Mouse (Mus musculus): Measurements from ENCODE around the gene Atp11a. TPM values are rescaled to one million over a fixed set of nuclear protein-coding genes. Genes with fewer than 3 reads are reported as not detected.

Atp11a gene
- polyA plus RNA-seq, 1 experiment from 2014 or later = 17.3 TPM

- Histone ChIP-seq H3K27me3 (no peaks in the 10 kb centered on the region), H3K4me3 (no peak overlapping the region), H3K4me2 (no peak overlapping the region), H3K27ac (no peak overlapping the region), H3K4me1 (no peaks in the 10 kb centered on the region), H3K36me3 (peaks cover 86% of the 10 kb centered on the region), H3K9me3 (no peaks in the 10 kb centered on the region), H3K9ac (no peak overlapping the region)
- no peak for ATAC-seq (ENCODE audit: insufficient number of reproducible peaks, insufficient read depth, low FRiP score, low TSS enrichment, low read depth)
- WGBS = 80% methylated on average over 7 of the region's 7 CpGs
Measured at GRCm38 (mm10) chr8:12822892-12823291, 66.1 kb downstream of the Atp11a start.

- Histone ChIP-seq H3K9ac (no peak overlapping the region), H3K4me2 (no peak overlapping the region), H3K27ac (no peak overlapping the region), H3K36me3 (peaks cover 96% of the 10 kb centered on the region), H3K27me3 (no peaks in the 10 kb centered on the region), H3K9me3 (no peaks in the 10 kb centered on the region), H3K4me3 (no peak overlapping the region), H3K4me1 (no peaks in the 10 kb centered on the region)
- ATAC-seq (ENCODE audit: insufficient number of reproducible peaks, insufficient read depth, low FRiP score, low TSS enrichment, low read depth) = no peak
- WGBS = 70% methylated on average over 10 of the region's 10 CpGs
Measured at GRCm38 (mm10) chr8:12824562-12824961, 67.7 kb downstream of the Atp11a start.

- H3K27me3 ChIP-seq = no peaks in the 10 kb centered on the region
- no peak for ATAC-seq (ENCODE audit: insufficient number of reproducible peaks, insufficient read depth, low FRiP score, low TSS enrichment, low read depth)
- H3K9me3 ChIP-seq = no peaks in the 10 kb centered on the region
- no peak overlapping the region for H3K27ac ChIP-seq
- no peak overlapping the region for H3K4me3 ChIP-seq
- no peaks in the 10 kb centered on the region for H3K4me1 ChIP-seq
- H3K9ac ChIP-seq = 0 out of 2 replicates have a peak overlapping the region, but pooled peaks have one; percentile 27
- H3K36me3 ChIP-seq = peaks cover 95% of the 10 kb centered on the region
- 51% methylated on average over 6 of the region's 6 CpGs for WGBS
- no peak overlapping the region for H3K4me2 ChIP-seq
Measured at GRCm38 (mm10) chr8:12825236-12825635, 68.4 kb downstream of the Atp11a start.

- no peak for ATAC-seq (ENCODE audit: insufficient number of reproducible peaks, insufficient read depth, low FRiP score, low TSS enrichment, low read depth)
- no peak overlapping the region for H3K4me2 ChIP-seq
- no peaks in the 10 kb centered on the region for H3K9me3 ChIP-seq
- no peaks in the 10 kb centered on the region for H3K4me1 ChIP-seq
- WGBS = 75% methylated on average over 8 of the region's 8 CpGs
- no peak overlapping the region for H3K4me3 ChIP-seq
- H3K36me3 ChIP-seq = peaks cover 97% of the 10 kb centered on the region
- no peak overlapping the region for H3K9ac ChIP-seq
- no peaks in the 10 kb centered on the region for H3K27me3 ChIP-seq
- no peak overlapping the region for H3K27ac ChIP-seq
Measured at GRCm38 (mm10) chr8:12825686-12826237, 68.9 kb downstream of the Atp11a start.

- no peak overlapping the region for H3K27ac ChIP-seq
- no peak for ATAC-seq (ENCODE audit: insufficient number of reproducible peaks, insufficient read depth, low FRiP score, low TSS enrichment, low read depth)
- no peaks in the 10 kb centered on the region for H3K4me1 ChIP-seq
- no peak overlapping the region for H3K4me2 ChIP-seq
- H3K9ac ChIP-seq = no peak overlapping the region
- 87% methylated on average over 9 of the region's 9 CpGs for WGBS
- H3K9me3 ChIP-seq = no peaks in the 10 kb centered on the region
- peaks cover 98% of the 10 kb centered on the region for H3K36me3 ChIP-seq
- H3K27me3 ChIP-seq = no peaks in the 10 kb centered on the region
- no peak overlapping the region for H3K4me3 ChIP-seq
Measured at GRCm38 (mm10) chr8:12827124-12827523, 70.3 kb downstream of the Atp11a start.

- Histone ChIP-seq H3K9ac (no peak overlapping the region), H3K4me1 (no peaks in the 10 kb centered on the region), H3K9me3 (no peaks in the 10 kb centered on the region), H3K27me3 (no peaks in the 10 kb centered on the region), H3K27ac (no peak overlapping the region), H3K4me3 (no peak overlapping the region), H3K36me3 (peaks cover 98% of the 10 kb centered on the region), H3K4me2 (no peak overlapping the region)
- no peak for ATAC-seq (ENCODE audit: insufficient number of reproducible peaks, insufficient read depth, low FRiP score, low TSS enrichment, low read depth)
- WGBS = 90% methylated on average over 6 of the region's 6 CpGs
Measured at GRCm38 (mm10) chr8:12828298-12828697, 71.5 kb downstream of the Atp11a start.

GRCm38 (mm10) chr8:12829381-12829780, 72.6 kb downstream of the Atp11a start:
- no peaks in the 10 kb centered on the region for H3K27me3 ChIP-seq
- no peak overlapping the region for H3K4me2 ChIP-seq
- no peak for ATAC-seq (ENCODE audit: insufficient number of reproducible peaks, insufficient read depth, low FRiP score, low TSS enrichment, low read depth)
- no peak overlapping the region for H3K27ac ChIP-seq
- no peak overlapping the region for H3K9ac ChIP-seq
- H3K36me3 ChIP-seq = peaks cover 98% of the 10 kb centered on the region
- H3K9me3 ChIP-seq = no peaks in the 10 kb centered on the region
- H3K4me3 ChIP-seq = no peak overlapping the region
- no peaks in the 10 kb centered on the region for H3K4me1 ChIP-seq
- 78% methylated on average over 1 of the region's 1 CpGs for WGBS

- no peaks in the 10 kb centered on the region for H3K9me3 ChIP-seq
- H3K4me2 ChIP-seq = no peak overlapping the region
Measured at GRCm38 (mm10) chr8:12831659-12832589, 75.1 kb downstream of the Atp11a start.

GRCm38 (mm10) chr8:12833616-12834015, 76.8 kb downstream of the Atp11a start:
- H3K36me3 ChIP-seq = peaks cover 98% of the 10 kb centered on the region
- no peak overlapping the region for H3K27ac ChIP-seq
- no peak overlapping the region for H3K9ac ChIP-seq
- no peak overlapping the region for H3K4me3 ChIP-seq
- H3K9me3 ChIP-seq = no peaks in the 10 kb centered on the region
- 98% methylated on average over 5 of the region's 5 CpGs for WGBS
- H3K4me2 ChIP-seq = no peak overlapping the region
- ATAC-seq (ENCODE audit: insufficient number of reproducible peaks, insufficient read depth, low FRiP score, low TSS enrichment, low read depth) = no peak
- H3K27me3 ChIP-seq = no peaks in the 10 kb centered on the region
- H3K4me1 ChIP-seq = no peaks in the 10 kb centered on the region

More at GRCm38 (mm10) chr8:12831659-12832589, 75.1 kb downstream of the Atp11a start:
- 84% methylated on average over 7 of the region's 7 CpGs for WGBS
- Histone ChIP-seq H3K36me3 (peaks cover 98% of the 10 kb centered on the region), H3K27ac (no peak overlapping the region), H3K9ac (no peak overlapping the region), H3K4me3 (no peak overlapping the region), H3K4me1 (no peaks in the 10 kb centered on the region), H3K27me3 (no peaks in the 10 kb centered on the region)
- ATAC-seq (ENCODE audit: insufficient number of reproducible peaks, insufficient read depth, low FRiP score, low TSS enrichment, low read depth) = no peak

GRCm38 (mm10) chr8:12840834-12841233, 84.0 kb downstream of the Atp11a start:
- H3K4me3 ChIP-seq = no peak overlapping the region
- H3K4me1 ChIP-seq = no peaks in the 10 kb centered on the region
- peaks cover 94% of the 10 kb centered on the region for H3K36me3 ChIP-seq
- no peaks in the 10 kb centered on the region for H3K9me3 ChIP-seq
- ATAC-seq (ENCODE audit: insufficient number of reproducible peaks, insufficient read depth, low FRiP score, low TSS enrichment, low read depth) = no peak
- no peak overlapping the region for H3K9ac ChIP-seq
- H3K27ac ChIP-seq = no peak overlapping the region
- no peak overlapping the region for H3K4me2 ChIP-seq
- WGBS = 82% methylated on average over 7 of the region's 7 CpGs
- no peaks in the 10 kb centered on the region for H3K27me3 ChIP-seq

GRCm38 (mm10) chr8:12842342-12842995, 85.7 kb downstream of the Atp11a start:
- H3K4me1 ChIP-seq = no peaks in the 10 kb centered on the region
- peaks cover 93% of the 10 kb centered on the region for H3K36me3 ChIP-seq
- no peaks in the 10 kb centered on the region for H3K27me3 ChIP-seq
- H3K27ac ChIP-seq = no peak overlapping the region
- no peaks in the 10 kb centered on the region for H3K9me3 ChIP-seq
- H3K9ac ChIP-seq = no peak overlapping the region
- 92% methylated on average over 11 of the region's 11 CpGs for WGBS
- H3K4me2 ChIP-seq = no peak overlapping the region
- no peak for ATAC-seq (ENCODE audit: insufficient number of reproducible peaks, insufficient read depth, low FRiP score, low TSS enrichment, low read depth)
- H3K4me3 ChIP-seq = no peak overlapping the region
